Mouse (Mus musculus) neural tube, embryonic 14.5 days (tissue): ENCODE results near the gene Nxph1. TPM values are rescaled to one million over a fixed set of nuclear protein-coding genes. Genes with fewer than 3 reads are reported as not detected.

Experiments
- ATAC-seq: fragments of 200-750 bp; cut with Nextera tagmentation; 2 replicates; pipeline ENCODE4 v1.8.0; 2017; ENCODE audit warnings: low read depth, mild to moderate bottlenecking, moderate TSS enrichment, moderate library complexity
- H3K27ac ChIP-seq: fragments of 300-500 bp; sonication (generic); 2 replicates; pipeline ENCODE4 v1.5.1; 2014; ENCODE audit warnings: low read depth, mild to moderate bottlenecking, control low read depth, low read length, moderate library complexity, mixed read lengths
- H3K27me3 ChIP-seq: fragments of 300-500 bp; sonication (generic); 2 replicates; pipeline ENCODE4 v1.6.1; 2014; ENCODE audit warnings: low read length; ENCODE audit not compliant: control insufficient read depth, insufficient read depth
- H3K36me3 ChIP-seq: fragments of 300-500 bp; sonication (generic); 2 replicates; pipeline ENCODE4 v1.6.1; 2014; ENCODE audit warnings: low read length, mixed read lengths; ENCODE audit not compliant: control insufficient read depth, insufficient read depth
- H3K4me1 ChIP-seq: fragments of 300-500 bp; sonication (generic); 2 replicates; pipeline ENCODE4 v1.6.1; 2014; ENCODE audit warnings: low read length; ENCODE audit not compliant: control insufficient read depth, insufficient read depth
- H3K4me2 ChIP-seq: fragments of 300-500 bp; sonication (generic); 2 replicates; pipeline ENCODE4 v1.6.1; 2014; ENCODE audit warnings: mild to moderate bottlenecking, low read depth, low read length, control low read depth
- H3K4me3 ChIP-seq: fragments of 300-500 bp; sonication (generic); 2 replicates; pipeline ENCODE4 v1.5.1; 2014; ENCODE audit warnings: low read depth, low read length, control low read depth, mixed read lengths
- H3K9ac ChIP-seq: fragments of 300-500 bp; sonication (generic); replicated peaks from 2 replicates; pipeline ENCODE4 v1.6.1; 2014; ENCODE audit warnings: low read depth, mild to moderate bottlenecking, control low read depth, low read length, mixed read lengths
- H3K9me3 ChIP-seq: fragments of 300-500 bp; sonication (generic); 2 replicates; pipeline ENCODE4 v1.6.1; 2016; ENCODE audit warnings: low read length; ENCODE audit not compliant: control insufficient read depth
- WGBS: fragments of 180-500 bp; shearing (Covaris S2); extraction: QIAGEN DNeasy Blood & Tissue Kit; methylation state at CpG from one replicate; pipeline ENCODE4 v1.1.7; 2014; 5-methylcytosine and 5-hydroxymethylcytosine counted together
- polyA plus RNA-seq: library from polyadenylated mRNA; unstranded; fragments of >200 nt; fragmentation: Nextera tagmentation; extraction: Ambion mirVana; gene quantifications from 2 replicates; pipeline ENCODE4 v1.2.1, GENCODE M21; 2014

Gene Nxph1
- polyA plus RNA-seq, 1 experiment from 2014 or later, result 122 TPM

DNA sequence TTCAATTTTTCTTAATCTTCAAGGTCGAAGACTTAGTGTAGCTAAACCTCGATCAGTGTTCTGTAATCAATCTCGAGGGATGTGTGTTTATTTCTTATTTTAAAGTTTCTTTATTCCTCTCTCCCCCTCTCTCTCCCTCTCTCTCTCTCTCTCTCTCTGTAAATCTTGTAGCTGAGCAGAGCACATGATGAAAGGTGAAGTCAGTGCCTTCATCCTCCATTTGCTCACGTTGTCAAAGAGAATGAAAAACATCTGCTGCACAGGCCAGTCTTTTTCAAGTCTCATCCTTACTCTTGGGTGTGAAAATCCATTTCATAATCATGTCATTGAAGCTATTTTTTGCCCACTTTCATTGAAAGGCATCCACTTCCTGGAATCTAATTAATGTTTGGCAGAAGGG is 12.1 kb upstream of the Nxph1 start:
- no peaks in the 10 kb centered on the region for H3K9me3 ChIP-seq
- H3K27me3 ChIP-seq, result no peaks in the 10 kb centered on the region
- ATAC-seq, result peak; percentile 41
- H3K4me2 ChIP-seq, result peak overlapping the region; percentile 27; the same call in 1 of the 2 replicates
- H3K4me1 ChIP-seq, result no peaks in the 10 kb centered on the region
- H3K4me3 ChIP-seq, result no peak overlapping the region
- no peak overlapping the region; the same call in 1 of the 2 replicates for H3K27ac ChIP-seq
- H3K36me3 ChIP-seq, result no peaks in the 10 kb centered on the region
- WGBS, result 23% methylated on average over 4 of the region's 4 CpGs
- H3K9ac ChIP-seq, result no peak overlapping the region

DNA sequence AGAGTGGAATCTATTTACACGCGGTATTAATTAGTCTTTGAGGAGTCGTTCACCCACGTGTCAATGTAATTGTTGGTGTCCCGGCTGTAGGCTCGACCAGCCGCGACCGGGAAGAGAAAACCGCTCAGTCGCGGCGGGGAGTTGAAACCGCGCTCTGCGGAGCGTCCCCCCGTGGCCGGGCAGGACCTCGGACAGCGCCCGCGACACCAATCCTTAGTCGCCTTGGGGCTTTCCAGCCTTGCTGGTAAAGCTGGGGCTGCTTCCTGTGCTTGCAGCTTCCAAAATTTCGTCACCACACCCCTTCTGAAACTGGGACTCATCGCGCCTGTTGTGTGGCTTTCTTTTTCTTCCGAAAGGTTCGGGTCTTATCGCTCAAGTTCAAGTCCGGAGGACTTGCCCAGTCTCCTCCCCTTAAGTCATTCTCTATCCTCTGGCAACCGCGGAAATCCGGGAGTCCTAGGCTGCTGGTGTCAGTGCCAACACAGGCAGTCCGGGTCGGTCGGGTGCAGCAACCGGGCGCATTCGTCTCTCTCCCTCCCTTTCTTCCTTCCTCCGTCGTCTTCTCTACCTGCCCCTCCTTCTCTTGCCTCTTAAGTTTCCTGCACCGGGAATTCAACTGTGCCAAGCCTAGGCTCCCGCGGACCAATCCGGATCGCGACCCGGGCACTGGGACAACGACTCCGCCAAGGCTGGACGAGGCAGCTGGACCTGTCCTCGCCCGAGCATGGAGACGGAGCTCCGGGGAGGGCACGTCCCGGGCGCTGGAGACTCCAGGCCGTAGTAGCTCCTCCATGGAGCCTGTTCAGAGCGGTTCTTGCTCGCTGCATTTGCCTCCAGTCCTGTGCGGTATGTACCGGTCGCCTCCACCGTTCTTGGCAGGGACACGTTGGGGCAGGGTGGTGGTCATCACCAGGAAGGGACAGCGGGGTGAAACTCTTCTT is 510 bp downstream of the Nxph1 start:
- peak overlapping the region; percentile 56 for H3K4me3 ChIP-seq
- WGBS, result under 1% methylated on average over 68 of the region's 68 CpGs
- peak overlapping the region; percentile 93 for H3K27ac ChIP-seq
- peak; percentile 47 for ATAC-seq
- H3K4me1 ChIP-seq, result peaks cover 5% of the 10 kb centered on the region
- H3K9ac ChIP-seq, result peak overlapping the region; percentile 82
- H3K9me3 ChIP-seq, result no peaks in the 10 kb centered on the region
- peaks cover 2% of the 10 kb centered on the region for H3K27me3 ChIP-seq
- H3K4me2 ChIP-seq, result peak overlapping the region; percentile 73
- no peaks in the 10 kb centered on the region for H3K36me3 ChIP-seq

DNA sequence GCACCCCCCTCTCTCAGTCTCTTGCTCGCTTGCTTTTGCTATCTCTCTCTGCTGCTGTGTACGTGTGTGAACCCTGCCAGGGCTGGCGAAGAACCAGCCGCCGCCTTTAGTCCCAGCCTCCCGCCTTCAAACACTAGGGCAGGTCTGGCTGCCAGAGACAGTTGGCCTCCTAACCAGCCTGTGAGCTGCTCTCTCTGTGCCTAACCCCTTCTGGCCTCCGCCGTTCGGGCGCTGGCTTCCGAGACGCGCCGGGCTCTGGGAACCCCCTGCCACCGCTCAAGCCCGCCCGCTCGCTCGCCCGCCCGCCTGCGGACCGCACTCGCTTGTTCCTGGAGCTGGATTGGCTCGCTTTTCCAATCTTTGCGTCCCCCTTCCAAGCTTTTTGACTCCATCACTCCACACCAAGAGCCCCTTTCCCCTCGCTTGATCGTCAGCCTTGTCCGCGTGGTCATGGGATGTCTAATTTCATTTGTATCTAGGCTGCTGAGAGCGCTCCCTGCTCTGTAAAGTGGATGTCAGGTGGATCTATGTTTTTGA is 1.5 kb downstream of the Nxph1 start:
- peak overlapping the region; percentile 82 for H3K9ac ChIP-seq
- no peaks in the 10 kb centered on the region for H3K9me3 ChIP-seq
- H3K27ac ChIP-seq, result peak overlapping the region; percentile 93
- peak; percentile 50 for ATAC-seq
- peak overlapping the region; percentile 73 for H3K4me2 ChIP-seq
- H3K4me1 ChIP-seq, result peaks cover 5% of the 10 kb centered on the region
- H3K36me3 ChIP-seq, result no peaks in the 10 kb centered on the region
- H3K27me3 ChIP-seq, result peaks cover 12% of the 10 kb centered on the region
- WGBS, result under 1% methylated on average over 31 of the region's 31 CpGs
- peak overlapping the region; percentile 56 for H3K4me3 ChIP-seq

DNA sequence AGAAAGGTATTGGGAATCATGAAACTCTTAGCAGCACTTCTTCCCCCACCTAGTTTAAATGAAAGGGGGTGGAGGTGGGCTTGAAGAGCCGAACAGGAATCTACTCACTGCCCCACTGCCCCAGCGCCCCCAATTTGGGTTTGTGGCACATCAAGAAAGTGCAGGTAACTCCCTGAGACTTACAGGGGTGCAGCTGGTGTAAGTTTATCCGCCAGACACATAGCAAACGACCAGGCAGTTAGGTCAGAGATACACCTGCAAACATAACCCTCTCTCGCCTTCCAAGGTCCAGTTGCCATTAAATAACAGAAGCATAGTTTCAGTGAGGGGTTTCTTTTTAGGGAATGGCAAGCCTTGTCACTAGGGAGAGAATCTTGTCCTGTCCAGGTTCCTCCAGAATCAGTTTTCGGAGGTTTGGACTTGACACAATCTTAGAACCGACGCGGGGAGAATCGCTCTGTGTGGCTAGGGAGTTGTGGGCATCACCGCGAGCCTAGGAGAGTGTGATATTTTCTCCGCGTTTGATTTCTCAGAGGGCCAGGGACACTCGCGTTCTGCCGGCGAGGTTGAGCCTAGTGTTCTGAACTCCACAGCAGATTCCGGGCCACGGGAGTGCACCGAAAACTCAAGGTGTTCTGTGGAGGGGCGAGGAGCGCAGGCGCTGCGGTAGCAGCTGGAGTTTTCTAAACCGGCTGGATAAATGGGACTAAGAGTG is 2.5 kb downstream of the Nxph1 start:
- peak overlapping the region; percentile 73 for H3K4me2 ChIP-seq
- no peaks in the 10 kb centered on the region for H3K9me3 ChIP-seq
- WGBS, result under 1% methylated on average over 26 of the region's 26 CpGs
- peaks cover 12% of the 10 kb centered on the region for H3K27me3 ChIP-seq
- H3K4me1 ChIP-seq, result peaks cover 5% of the 10 kb centered on the region
- peak overlapping the region; percentile 56 for H3K4me3 ChIP-seq
- no peaks in the 10 kb centered on the region for H3K36me3 ChIP-seq
- H3K27ac ChIP-seq, result peak overlapping the region; percentile 93
- peak; percentile 5; the same call in 1 of the 2 replicates for ATAC-seq
- peak overlapping the region; percentile 82 for H3K9ac ChIP-seq

DNA sequence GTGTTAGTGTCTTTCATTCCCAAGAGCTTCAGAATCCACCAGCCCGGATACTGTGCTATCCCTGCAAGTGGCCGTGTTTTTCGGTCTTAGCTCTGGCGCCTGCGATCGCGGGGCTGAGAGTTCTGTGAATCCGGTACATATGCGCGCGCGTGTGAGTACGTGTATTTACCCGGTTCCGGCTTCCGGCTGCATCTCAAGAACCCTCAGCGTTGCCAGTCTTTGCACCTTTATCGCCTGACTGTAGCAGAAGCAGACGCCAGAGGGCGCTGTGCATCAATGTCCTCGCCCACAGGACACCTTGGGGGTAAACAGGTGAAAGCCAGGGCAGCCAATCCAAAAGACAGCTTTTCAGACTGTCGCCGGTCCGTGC is 3.1 kb downstream of the Nxph1 start:
- no peaks in the 10 kb centered on the region for H3K36me3 ChIP-seq
- H3K4me1 ChIP-seq, result peaks cover 8% of the 10 kb centered on the region
- peak overlapping the region; percentile 82 for H3K9ac ChIP-seq
- H3K9me3 ChIP-seq, result no peaks in the 10 kb centered on the region
- peaks cover 12% of the 10 kb centered on the region for H3K27me3 ChIP-seq
- peak overlapping the region; percentile 56 for H3K4me3 ChIP-seq
- H3K4me2 ChIP-seq, result peak overlapping the region; percentile 73
- WGBS, result 1% methylated on average over 24 of the region's 24 CpGs
- peak; percentile 66 for ATAC-seq
- H3K27ac ChIP-seq, result peak overlapping the region; percentile 93

DNA sequence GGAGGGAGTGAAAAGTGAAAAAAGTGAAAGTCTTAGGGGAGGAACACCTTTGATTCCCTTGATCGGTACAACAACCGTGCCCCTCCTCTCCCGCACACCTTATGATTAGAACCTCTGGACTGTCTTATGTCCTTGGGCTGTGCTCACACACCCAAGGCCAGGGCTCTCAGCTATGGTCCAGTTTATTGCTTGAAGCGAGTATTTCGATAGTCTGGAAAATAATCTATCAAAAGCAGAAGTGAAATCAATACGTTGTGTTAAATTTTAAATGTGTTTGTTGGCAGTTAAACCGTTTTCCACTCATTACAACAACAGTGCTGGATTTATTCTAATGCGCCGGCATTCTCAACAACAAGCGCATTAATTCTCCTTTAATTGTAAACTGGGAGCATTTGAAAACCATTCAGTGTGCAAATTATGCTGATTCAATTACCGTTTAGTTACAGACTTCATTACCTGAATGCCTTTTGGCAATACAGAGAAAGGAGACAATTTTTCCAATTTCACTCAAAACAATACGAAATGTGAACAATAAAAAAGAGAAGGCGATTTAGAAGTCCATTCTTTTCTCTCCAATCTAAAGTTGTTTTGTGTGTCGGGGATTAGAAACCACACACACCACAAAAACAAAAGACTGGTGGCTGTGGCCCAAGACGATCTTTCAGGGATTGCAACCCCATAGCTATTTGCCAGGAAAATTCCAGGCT is 3.8 kb downstream of the Nxph1 start:
- Histone ChIP-seq H3K4me1 (peaks cover 8% of the 10 kb centered on the region), H3K9me3 (no peaks in the 10 kb centered on the region), H3K9ac (peak overlapping the region; percentile 82), H3K4me3 (peak overlapping the region; percentile 56), H3K27ac (peak overlapping the region; percentile 93), H3K4me2 (peak overlapping the region; percentile 73), H3K36me3 (no peaks in the 10 kb centered on the region), H3K27me3 (peaks cover 12% of the 10 kb centered on the region)
- no peak for ATAC-seq
- 8% methylated on average over 15 of the region's 15 CpGs for WGBS

DNA sequence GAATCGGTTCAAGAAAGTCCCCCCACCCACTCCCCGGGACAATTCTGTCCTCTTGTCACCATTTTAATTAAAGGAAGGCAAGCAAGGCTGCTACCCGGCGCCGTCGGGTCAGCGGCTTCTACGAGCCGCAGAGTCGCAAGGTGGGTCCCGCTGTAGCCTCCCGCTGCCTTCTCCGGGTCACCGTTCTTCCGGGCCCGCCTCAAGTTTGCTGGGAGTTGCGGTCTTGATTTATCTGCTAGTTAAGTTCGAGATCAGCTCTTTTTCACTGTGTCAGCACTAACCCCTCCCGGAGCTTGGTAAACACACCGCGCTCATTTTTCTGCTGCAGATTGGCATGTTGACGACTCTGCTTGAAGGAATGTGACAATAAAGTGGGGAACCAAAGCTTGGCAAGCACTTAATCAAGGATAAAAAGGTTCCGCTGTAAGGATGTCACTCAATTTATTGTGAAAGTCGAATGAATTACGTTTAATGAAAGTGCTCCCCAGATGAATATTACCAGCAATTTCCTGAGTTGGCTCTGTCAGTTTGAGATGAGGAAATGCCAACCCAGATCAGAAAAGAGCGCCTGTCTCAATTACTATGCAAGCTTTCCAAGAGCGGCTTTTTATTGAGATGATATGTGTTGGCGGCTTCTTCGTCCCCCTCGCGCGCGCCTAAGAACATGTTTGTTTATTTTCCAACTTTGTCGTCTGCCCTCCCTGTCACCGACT is 7.7 kb downstream of the Nxph1 start:
- Histone ChIP-seq H3K4me2 (peak overlapping the region; percentile 55), H3K4me3 (peak overlapping the region; percentile 30), H3K36me3 (no peaks in the 10 kb centered on the region), H3K9me3 (no peaks in the 10 kb centered on the region), H3K27ac (peak overlapping the region; percentile 67), H3K4me1 (peaks cover 16% of the 10 kb centered on the region), H3K27me3 (peaks cover 14% of the 10 kb centered on the region), H3K9ac (peak overlapping the region; percentile 39; the same call in 1 of the 2 replicates)
- no peak for ATAC-seq
- WGBS, result under 1% methylated on average over 35 of the region's 35 CpGs
